Mouse (Mus musculus) frontal cortex, adult (tissue): Measurements from ENCODE around the gene Fam222a.

Experiments
- ATAC-seq: cut with Nextera tagmentation; 2 replicates; pipeline ENCODE4 v1.9.2; 2017; ENCODE audit warnings: mild to moderate bottlenecking, moderate library complexity, mixed read lengths; ENCODE audit not compliant: low TSS enrichment

The Fam222a gene

GRCm38 (mm10) chr5:114567565-114568197 is at the start of gene Fam222a:
TSS of gene Fam222a (plus strand) at chr5:114568016.
- ATAC-seq = peak; percentile 48

DNA sequence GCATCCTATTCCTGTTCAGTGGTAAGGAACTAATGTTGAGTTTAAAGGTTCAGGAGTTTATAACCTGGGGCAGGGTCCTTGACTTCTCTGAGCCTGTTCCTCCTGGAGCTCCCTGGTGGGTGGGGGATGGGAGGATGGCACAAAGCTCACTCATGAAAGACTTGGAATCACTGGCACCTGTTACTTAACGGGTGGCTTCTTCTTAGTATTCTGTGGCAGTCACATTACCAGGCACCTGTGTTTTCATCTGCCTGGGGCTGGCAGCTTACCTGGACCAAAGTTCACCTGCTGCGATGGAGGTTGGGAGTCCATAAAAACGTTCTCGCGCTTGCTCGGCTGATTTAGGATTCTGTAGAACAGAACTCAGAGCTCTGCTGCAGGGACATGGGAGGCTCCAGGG is 39.5 kb upstream of the Fam222a start:
- no peak for ATAC-seq

- ATAC-seq = no peak
Observed at GRCm38 (mm10) chr5:114530337-114530736, 37.5 kb upstream of the Fam222a start.

DNA sequence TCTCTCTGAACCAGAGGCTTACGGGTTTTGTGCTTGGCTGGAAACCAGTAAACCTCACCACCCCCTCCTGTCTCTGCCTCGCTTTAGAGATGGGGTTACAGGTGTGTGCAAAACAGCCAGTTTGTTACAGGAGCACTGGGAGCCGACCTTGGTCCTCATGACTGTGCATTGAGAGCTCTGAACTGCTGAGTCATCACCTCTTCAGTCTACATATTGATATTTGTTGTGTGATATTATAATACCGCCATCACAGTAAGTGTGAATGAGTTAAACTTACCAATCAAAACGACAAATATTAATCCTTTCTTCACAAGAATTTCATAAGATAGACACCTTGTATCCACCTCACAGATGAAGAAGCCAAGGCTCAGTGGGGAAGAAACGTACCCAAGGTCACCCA is 35.8 kb upstream of the Fam222a start:
- ATAC-seq = no peak

- ATAC-seq = no peak
Observed at GRCm38 (mm10) chr5:114537308-114538020, 30.4 kb upstream of the Fam222a start.

GRCm38 (mm10) chr5:114538021-114538405 is 29.8 kb upstream of the Fam222a start:
- no peak for ATAC-seq

DNA sequence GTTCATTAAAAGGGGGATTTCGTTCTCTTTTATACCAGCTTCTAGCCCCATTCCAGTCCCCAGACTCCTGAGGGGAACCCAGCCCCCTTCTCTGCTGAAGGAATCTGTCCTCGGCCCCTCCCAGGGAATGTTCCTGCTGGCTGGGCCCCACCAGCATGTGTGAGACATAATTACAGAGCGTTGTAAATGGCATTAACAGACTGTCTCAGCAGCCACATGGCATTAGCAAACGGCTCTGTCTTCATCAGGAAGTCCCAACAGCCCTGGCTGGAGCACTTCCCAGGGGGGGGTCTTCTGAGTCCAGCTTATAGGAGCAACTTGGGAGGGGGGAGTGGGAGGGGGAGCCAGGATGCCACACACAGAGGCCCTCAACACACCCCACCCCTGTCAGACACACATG is 29.1 kb upstream of the Fam222a start:
- ATAC-seq = no peak

DNA sequence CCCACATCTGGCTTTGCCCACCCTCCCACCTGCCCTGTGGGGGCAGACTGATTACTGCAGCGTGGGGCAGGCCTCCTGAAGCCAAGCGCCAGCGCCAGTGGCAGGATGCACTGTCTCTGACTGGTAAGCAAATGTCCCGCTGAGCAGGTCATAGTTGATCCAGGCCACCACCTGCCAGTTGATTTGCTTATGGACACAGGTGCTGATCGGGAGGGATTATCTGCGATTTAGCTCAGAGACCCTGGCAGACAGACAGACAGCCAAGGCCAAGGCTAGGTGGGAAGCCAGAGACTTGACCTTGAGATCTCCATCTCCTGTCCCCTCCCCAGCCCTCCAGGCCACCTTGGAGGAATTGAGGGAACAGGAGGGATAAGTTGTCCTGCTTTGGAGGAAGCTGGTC is 28.1 kb upstream of the Fam222a start:
- ATAC-seq = no peak

GRCm38 (mm10) chr5:114541656-114542445 is 26.0 kb upstream of the Fam222a start:
- no peak for ATAC-seq

- no peak for ATAC-seq
Observed at GRCm38 (mm10) chr5:114543656-114544055, 24.2 kb upstream of the Fam222a start.

GRCm38 (mm10) chr5:114544205-114544604 is 23.6 kb upstream of the Fam222a start:
- no peak for ATAC-seq

- ATAC-seq = no peak
Observed at GRCm38 (mm10) chr5:114545076-114545475, 22.7 kb upstream of the Fam222a start.

GRCm38 (mm10) chr5:114548976-114549375 is 18.8 kb upstream of the Fam222a start:
- no peak for ATAC-seq

DNA sequence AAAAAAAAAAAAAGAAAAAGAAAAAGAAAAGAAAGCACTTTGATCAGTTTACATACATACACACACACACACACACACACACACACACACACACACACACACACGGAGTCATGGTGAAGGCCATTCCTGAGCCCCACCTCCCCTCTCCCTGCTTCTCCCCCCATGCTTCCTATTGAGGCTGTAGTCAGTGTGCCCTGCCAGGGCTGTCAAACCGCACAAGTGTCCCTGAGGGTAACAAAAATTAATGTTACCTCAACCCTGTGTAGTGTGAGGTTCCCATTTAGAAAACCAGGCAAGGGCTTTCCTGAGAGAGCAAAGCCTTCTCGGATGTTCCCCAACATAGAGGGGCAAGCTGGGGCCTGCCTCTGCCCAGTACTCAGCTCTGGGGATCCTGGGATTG is 18.0 kb upstream of the Fam222a start:
- no peak for ATAC-seq

DNA sequence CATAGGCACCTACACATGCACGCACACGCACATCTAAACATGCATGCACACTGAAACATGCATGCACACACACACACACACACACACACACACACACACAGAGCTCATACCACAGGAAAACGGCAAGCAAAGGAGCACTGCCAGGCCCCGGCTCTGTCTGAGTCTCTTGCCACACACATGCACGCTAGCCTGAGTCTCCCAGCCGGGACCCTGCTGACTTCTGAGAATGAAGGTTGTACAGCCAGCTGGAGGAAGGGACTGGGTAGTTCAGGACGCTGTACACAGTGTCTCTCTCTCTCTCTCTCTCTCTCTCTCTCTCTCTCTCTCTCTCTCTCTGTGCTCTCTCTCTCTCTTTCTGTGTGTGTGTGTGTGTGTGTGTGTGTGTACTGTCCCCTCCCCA is 17.4 kb upstream of the Fam222a start:
- no peak for ATAC-seq

- ATAC-seq = no peak
Observed at GRCm38 (mm10) chr5:114550886-114551492, 16.8 kb upstream of the Fam222a start.

DNA sequence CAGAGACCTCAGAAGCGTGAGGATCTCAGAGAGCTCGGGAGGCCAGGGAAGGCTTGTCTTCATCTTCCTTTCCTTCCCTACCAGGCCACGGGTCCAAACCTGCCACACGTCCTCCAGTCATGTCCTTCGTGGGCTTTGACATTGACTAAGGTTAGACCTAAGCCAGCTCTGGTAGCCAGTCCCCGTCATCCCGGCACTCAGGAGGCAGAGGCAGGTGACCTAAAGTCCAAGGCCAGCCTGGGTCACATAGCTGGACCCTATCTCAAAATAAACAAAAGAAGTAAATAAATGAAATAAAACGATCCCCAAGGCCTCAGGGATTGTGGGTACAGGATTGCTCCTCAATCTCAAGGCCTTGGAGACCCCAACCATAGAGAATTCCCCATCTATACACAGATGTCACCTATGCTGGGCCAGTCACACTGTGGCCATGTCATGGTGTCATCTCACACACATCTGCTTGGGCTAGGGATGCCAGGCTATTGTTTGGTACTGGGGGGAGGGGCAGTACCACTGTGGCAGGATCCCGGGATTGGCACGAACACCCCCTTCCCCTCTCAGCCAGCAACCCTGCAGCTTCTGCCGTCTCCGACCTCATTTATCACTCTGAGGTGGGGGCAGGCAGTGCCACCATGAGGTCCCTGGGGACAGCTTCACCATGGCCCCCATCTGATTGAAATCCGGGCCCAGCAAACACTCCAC is 15.2 kb upstream of the Fam222a start:
- no peak; the same call in 1 of the 2 replicates for ATAC-seq

DNA sequence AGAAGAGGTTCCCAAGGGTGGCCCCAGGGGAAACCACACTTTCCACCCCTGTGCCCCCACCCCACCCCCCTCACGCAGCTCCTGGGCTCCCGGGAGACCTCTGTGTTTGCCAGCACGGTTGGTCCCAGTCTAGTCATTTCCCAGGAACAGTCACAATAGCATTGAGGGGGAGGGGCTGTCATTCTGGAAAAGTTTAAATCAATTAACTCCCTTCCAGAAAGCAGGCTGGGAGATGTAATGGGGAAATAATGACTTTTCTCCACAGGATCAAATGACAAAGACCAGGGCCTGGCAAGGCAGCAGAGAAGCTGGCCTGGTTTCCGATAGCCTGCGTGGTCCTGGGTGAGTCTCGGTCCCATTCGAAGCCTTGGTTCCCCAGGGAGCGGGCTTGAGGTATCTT is 14.1 kb upstream of the Fam222a start:
- no peak for ATAC-seq

DNA sequence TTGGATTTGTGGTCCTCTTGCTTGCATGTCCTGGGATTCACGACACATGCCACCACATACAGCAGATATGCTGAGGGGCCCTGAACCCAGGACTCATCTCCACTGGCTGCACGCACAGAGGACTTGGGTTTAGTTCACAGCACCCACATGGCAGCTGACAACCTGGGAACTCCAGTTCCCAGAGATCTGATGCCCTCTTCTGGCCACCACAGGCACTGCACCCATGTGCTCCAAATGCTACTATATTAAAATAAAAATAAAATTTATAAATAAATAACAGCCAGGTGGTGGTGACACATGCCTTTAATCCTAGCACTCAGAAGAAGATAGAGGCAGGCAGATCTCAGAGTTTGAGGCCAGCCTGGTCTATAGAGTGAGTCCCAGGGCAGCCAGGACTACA is 12.4 kb upstream of the Fam222a start:
- no peak for ATAC-seq

- ATAC-seq = no peak
Observed at GRCm38 (mm10) chr5:114556109-114556508, 11.7 kb upstream of the Fam222a start.

DNA sequence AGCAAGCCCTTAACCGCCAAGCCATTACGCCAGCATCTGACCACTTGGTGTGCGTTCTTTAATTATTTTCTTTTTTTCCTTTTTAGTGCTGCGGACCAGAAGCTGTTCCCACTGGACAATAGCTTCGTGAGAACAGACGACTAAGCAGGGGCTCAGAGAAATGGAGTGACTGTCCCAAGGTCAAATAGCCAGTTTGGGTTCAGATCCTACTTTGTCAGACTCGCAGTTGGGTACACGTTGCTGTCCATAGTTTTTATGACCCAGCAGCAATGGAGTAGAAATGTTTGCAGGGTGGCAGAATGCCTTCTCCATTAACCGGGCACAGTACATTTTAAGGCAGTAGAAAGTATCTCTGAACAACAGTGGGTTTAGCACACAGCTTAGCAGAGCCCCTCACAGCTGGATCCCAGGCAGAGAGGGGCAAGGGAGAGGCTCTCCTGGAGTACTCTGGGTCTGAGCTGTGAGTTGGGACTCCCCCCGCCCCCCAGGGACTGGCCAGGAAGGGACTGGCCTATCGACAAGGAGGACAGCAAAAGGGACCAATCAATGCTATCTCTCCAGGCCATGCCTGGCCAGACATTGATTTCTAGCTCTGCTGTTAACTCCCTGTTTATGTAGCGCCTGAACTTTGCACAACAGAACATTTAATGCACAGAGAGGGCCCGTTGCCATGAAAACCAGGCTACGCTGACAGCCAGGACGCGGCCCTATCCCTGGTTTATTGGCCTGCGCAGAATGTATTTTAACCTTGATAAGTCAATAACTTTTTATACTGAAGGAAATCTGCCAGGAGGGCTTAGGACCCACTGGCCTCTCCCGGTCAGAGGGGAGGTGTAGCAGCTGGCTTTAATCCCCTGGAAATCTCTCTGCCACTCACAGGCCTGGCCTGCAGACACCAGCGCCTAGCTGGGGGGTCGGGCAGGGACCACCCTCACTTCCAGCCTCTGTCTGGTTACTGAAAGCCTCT is 9.8 kb upstream of the Fam222a start:
- no peak for ATAC-seq
